Mouse (Mus musculus): ENCODE measurements around the gene P3h3. TPM values are rescaled to one million over a fixed set of nuclear protein-coding genes. Genes with fewer than 3 reads are reported as not detected.
A peak's percentile ranks its signal among the peaks of the same experiment; 100 is the strongest.
"Not testable (repeated sequence)": the region's sequence is repeated elsewhere in the genome, so short reads cannot be mapped to it uniquely, and the experiment has no call there.

The P3h3 gene
- polyA plus RNA-seq, 1 experiment from 2014 or later, result 9.7 TPM

GRCm38 (mm10) chr6:124809052-124809774 is 48.3 kb downstream of the P3h3 start:
- Histone ChIP-seq H3K9me3 (no peaks in the 10 kb centered on the region), H3K36me3 (replicated peaks) (peaks cover 35% of the 10 kb centered on the region), H3K4me1 (peaks cover 83% of the 10 kb centered on the region), H3K4me3 (peak overlapping the region; percentile 56), H3K27ac (peak overlapping the region; percentile 83), H3K27me3 (ENCODE audit: poor library complexity, severe bottlenecking) (no peaks in the 10 kb centered on the region)
- DNase-seq (ENCODE audit: extremely low spot score, low spot score), result peak; percentile 84
- under 1% methylated on average over 35 of the region's 35 CpGs for WGBS

GRCm38 (mm10) chr6:124808358-124809012 is 49.1 kb downstream of the P3h3 start, which contains the start of gene Spsb2:
Gene Spsb2, plus strand, starts transcription at chr6:124808661.
- 3% methylated on average over 29 of the region's 29 CpGs for WGBS
- Histone ChIP-seq H3K27me3 (ENCODE audit: poor library complexity, severe bottlenecking) (no peaks in the 10 kb centered on the region), H3K27ac (peak within 1 kb of the TSS; percentile 83), H3K36me3 (replicated peaks) (peaks cover 35% of the 10 kb centered on the region), H3K4me3 (peak within 1 kb of the TSS; percentile 56), H3K4me1 (peaks cover 80% of the 10 kb centered on the region), H3K9me3 (no peaks in the 10 kb centered on the region)
- peak; percentile 83 for DNase-seq (ENCODE audit: extremely low spot score, low spot score)

GRCm38 (mm10) chr6:124807986-124808357 is 49.6 kb downstream of the P3h3 start:
- Histone ChIP-seq H3K36me3 (replicated peaks) (peaks cover 34% of the 10 kb centered on the region), H3K27ac (peak overlapping the region; percentile 83), H3K4me3 (peak overlapping the region; percentile 56), H3K9me3 (peaks cover 3% of the 10 kb centered on the region; the same call in 1 of the 2 replicates), H3K4me1 (peaks cover 75% of the 10 kb centered on the region), H3K27me3 (ENCODE audit: poor library complexity, severe bottlenecking) (no peaks in the 10 kb centered on the region)
- 83% methylated on average over 6 of the region's 6 CpGs for WGBS
- no peak for DNase-seq (ENCODE audit: extremely low spot score, low spot score)

GRCm38 (mm10) chr6:124807366-124807765 is 50.2 kb downstream of the P3h3 start:
- no peak for DNase-seq (ENCODE audit: extremely low spot score, low spot score)
- Histone ChIP-seq H3K4me1 (peaks cover 72% of the 10 kb centered on the region), H3K27ac (no peak overlapping the region)

GRCm38 (mm10) chr6:124806446-124807140 is 51.0 kb downstream of the P3h3 start:
- Histone ChIP-seq H3K27me3 (ENCODE audit: poor library complexity, severe bottlenecking) (no peaks in the 10 kb centered on the region), H3K4me3 (peak overlapping the region; percentile 50), H3K36me3 (replicated peaks) (peaks cover 20% of the 10 kb centered on the region), H3K4me1 (peaks cover 65% of the 10 kb centered on the region), H3K9me3 (peaks cover 3% of the 10 kb centered on the region; the same call in 1 of the 2 replicates), H3K27ac (peak overlapping the region; percentile 88)
- WGBS, result 74% methylated on average over 7 of the region's 7 CpGs
- DNase-seq (ENCODE audit: extremely low spot score, low spot score), result no peak

More at GRCm38 (mm10) chr6:124807366-124807765, 50.2 kb downstream of the P3h3 start:
- H3K27me3 ChIP-seq (ENCODE audit: poor library complexity, severe bottlenecking), result no peaks in the 10 kb centered on the region
- 93% methylated on average over 4 of the region's 4 CpGs for WGBS
- H3K4me3 ChIP-seq, result no peak overlapping the region
- peaks cover 28% of the 10 kb centered on the region for H3K36me3 ChIP-seq (replicated peaks)
- peaks cover 3% of the 10 kb centered on the region; the same call in 1 of the 2 replicates for H3K9me3 ChIP-seq

- WGBS, result 2% methylated on average over 34 of the region's 34 CpGs
- peak overlapping the region; percentile 88 for H3K27ac ChIP-seq
- peak; percentile 94 for DNase-seq (ENCODE audit: extremely low spot score, low spot score)
- peaks cover 3% of the 10 kb centered on the region; the same call in 1 of the 2 replicates for H3K9me3 ChIP-seq
- H3K36me3 ChIP-seq (replicated peaks), result peaks cover 11% of the 10 kb centered on the region
- no peaks in the 10 kb centered on the region for H3K27me3 ChIP-seq (ENCODE audit: poor library complexity, severe bottlenecking)
- peaks cover 57% of the 10 kb centered on the region for H3K4me1 ChIP-seq
- peak overlapping the region; percentile 50 for H3K4me3 ChIP-seq
Observed at GRCm38 (mm10) chr6:124805341-124806321, 51.9 kb downstream of the P3h3 start.

- Histone ChIP-seq H3K27ac (0 out of 2 replicates have a peak overlapping the region, but pooled peaks have one; percentile 88), H3K4me1 (peaks cover 44% of the 10 kb centered on the region), H3K27me3 (ENCODE audit: poor library complexity, severe bottlenecking) (no peaks in the 10 kb centered on the region), H3K4me3 (no peak overlapping the region), H3K9me3 (peaks cover 3% of the 10 kb centered on the region; the same call in 1 of the 2 replicates), H3K36me3 (replicated peaks) (no peaks in the 10 kb centered on the region)
- WGBS, result 88% methylated on average over 3 of the region's 3 CpGs
- no peak for DNase-seq (ENCODE audit: extremely low spot score, low spot score)
Observed at GRCm38 (mm10) chr6:124804341-124804740, 53.2 kb downstream of the P3h3 start.

- peaks cover 37% of the 10 kb centered on the region for H3K4me1 ChIP-seq
- not testable (repeated sequence) for H3K9me3 ChIP-seq; H3K36me3 ChIP-seq (replicated peaks); H3K27me3 ChIP-seq (ENCODE audit: poor library complexity, severe bottlenecking); DNase-seq (ENCODE audit: extremely low spot score, low spot score); H3K4me3 ChIP-seq; H3K27ac ChIP-seq
- WGBS, result 93% methylated on average over 4 of the region's 4 CpGs
Observed at GRCm38 (mm10) chr6:124803691-124804090, 53.9 kb downstream of the P3h3 start.

GRCm38 (mm10) chr6:124803061-124803460 is 54.5 kb downstream of the P3h3 start:
- Histone ChIP-seq H3K36me3 (replicated peaks) (no peaks in the 10 kb centered on the region), H3K9me3 (peaks cover 3% of the 10 kb centered on the region; the same call in 1 of the 2 replicates), H3K4me1 (peaks cover 31% of the 10 kb centered on the region), H3K4me3 (no peak overlapping the region), H3K27me3 (ENCODE audit: poor library complexity, severe bottlenecking) (no peaks in the 10 kb centered on the region), H3K27ac (no peak overlapping the region)
- 72% methylated on average over 3 of the region's 3 CpGs for WGBS
- no peak for DNase-seq (ENCODE audit: extremely low spot score, low spot score)

- Histone ChIP-seq H3K27ac (peak overlapping the region; percentile 74), H3K4me3 (peak overlapping the region; percentile 25), H3K4me1 (peaks cover 26% of the 10 kb centered on the region)
- H3K27me3 ChIP-seq (ENCODE audit: poor library complexity, severe bottlenecking); DNase-seq (ENCODE audit: extremely low spot score, low spot score); H3K9me3 ChIP-seq; H3K36me3 ChIP-seq (replicated peaks): not testable (repeated sequence)
- WGBS, result 5% methylated on average over 6 of the region's 9 CpGs
Observed at GRCm38 (mm10) chr6:124802400-124802799, 55.2 kb downstream of the P3h3 start.

GRCm38 (mm10) chr6:124796200-124796599 is 61.4 kb downstream of the P3h3 start:
- no peak for DNase-seq (ENCODE audit: extremely low spot score, low spot score)
- no peaks in the 10 kb centered on the region for H3K27me3 ChIP-seq (ENCODE audit: poor library complexity, severe bottlenecking)
- no peak overlapping the region for H3K27ac ChIP-seq
- peaks cover 5% of the 10 kb centered on the region; the same call in 1 of the 2 replicates for H3K36me3 ChIP-seq (replicated peaks)
- H3K9me3 ChIP-seq, result no peaks in the 10 kb centered on the region
- WGBS, result 94% methylated on average over 2 of the region's 2 CpGs
- no peaks in the 10 kb centered on the region for H3K4me1 ChIP-seq
- H3K4me3 ChIP-seq, result no peak overlapping the region

- 80% methylated on average over 4 of the region's 4 CpGs for WGBS
- no peak overlapping the region for H3K27ac ChIP-seq
Observed at GRCm38 (mm10) chr6:124795781-124796180, 61.8 kb downstream of the P3h3 start.

More at GRCm38 (mm10) chr6:124795781-124796180, 61.8 kb downstream of the P3h3 start:
- H3K4me3 ChIP-seq, result no peak overlapping the region
- no peaks in the 10 kb centered on the region for H3K27me3 ChIP-seq (ENCODE audit: poor library complexity, severe bottlenecking)
- peaks cover 5% of the 10 kb centered on the region; the same call in 1 of the 2 replicates for H3K36me3 ChIP-seq (replicated peaks)
- DNase-seq (ENCODE audit: extremely low spot score, low spot score), result no peak
- no peaks in the 10 kb centered on the region for H3K9me3 ChIP-seq
- H3K4me1 ChIP-seq, result no peaks in the 10 kb centered on the region
